Mouse (Mus musculus) layer of hippocampus, postnatal 36 days (tissue): ENCODE measurements around the gene Zfp518b. TPM values are rescaled to one million over a fixed set of nuclear protein-coding genes. Genes with fewer than 3 reads are reported as not detected.

Experiments used
- DNase-seq, 2 experiments: peaks; one replicate each; pipeline ENCODE4 v3.0.0; 2022
- total RNA-seq, 2 experiments: library from RNA; stranded (reverse); gene quantifications; 2 replicates each; pipeline ENCODE4 v1.2.3; 2021

Zfp518b gene
- total RNA-seq, 2 experiments from 2014 or later: 14.3 to 19.7 TPM

DNA sequence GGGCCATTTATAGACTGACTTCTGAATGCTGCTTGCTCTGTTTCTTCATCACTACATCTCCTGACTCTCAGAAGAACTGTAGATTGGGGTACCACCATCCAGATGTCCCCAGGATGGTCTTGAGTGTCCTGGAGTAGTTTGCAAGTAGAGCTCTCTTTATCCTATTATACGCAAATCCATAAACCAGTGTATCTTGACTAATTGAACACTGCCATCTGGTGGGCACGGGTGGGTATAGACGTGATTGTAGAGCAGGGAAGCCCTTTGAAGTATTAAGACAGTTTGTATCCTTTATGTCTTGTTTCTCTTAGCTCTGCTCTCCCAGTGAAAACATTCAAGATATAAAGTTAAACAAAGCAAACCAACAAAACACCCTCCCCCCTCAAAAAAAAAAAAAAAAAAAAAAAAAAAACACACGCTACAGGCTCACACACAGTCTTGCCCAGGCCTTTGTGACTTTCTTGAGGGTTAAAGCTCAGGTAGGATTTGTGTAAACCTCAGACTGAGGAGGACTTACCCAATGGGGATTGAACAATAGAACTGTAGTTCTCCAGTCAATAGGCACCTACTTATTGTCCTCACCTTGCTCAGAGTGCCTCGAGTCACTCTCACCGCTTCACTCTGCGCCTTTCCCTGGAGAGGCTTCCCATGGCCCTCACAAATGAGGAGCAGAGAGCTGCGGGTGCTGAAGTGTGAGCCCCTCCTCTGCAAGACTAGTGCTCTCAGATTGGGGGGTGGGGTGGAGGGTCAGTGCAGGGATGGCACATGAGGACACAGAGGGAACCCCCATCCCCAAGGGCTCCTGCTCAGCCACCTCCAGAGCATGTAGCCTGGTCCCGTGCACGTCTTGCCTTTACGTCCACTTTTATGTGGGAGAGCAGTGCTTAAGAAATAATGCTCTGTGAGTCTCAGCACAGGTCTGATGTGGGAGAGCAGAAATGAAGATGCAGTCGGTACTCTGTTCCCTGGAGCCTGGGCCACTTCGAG is 51.9 kb downstream of the Zfp518b start:
- peak; percentile 59 to 69 for DNase-seq

DNA sequence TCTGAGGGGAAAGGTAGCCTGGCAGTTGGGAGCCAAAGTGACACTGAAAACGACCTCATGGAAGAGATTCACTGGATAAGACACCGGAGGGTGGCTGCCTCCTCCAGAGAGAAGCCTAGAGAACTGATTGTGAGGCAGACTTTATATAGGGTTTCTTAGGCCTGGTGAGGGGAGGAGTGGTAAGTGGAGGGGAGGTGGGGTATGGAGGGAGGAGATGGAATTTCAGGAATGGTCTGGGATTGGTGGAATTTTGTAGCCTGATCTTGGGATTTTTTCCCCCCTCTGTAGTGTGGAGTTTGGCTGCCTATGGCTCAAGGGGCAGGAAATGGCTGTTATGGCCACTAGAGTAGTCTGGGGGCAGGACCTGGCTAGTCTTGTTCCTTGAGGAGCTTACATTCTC is 56.6 kb downstream of the Zfp518b start:
- no peak for DNase-seq

- DNase-seq: no peak
Observed at GRCm38 (mm10) chr5:38626883-38627282, 57.7 kb downstream of the Zfp518b start.

DNA sequence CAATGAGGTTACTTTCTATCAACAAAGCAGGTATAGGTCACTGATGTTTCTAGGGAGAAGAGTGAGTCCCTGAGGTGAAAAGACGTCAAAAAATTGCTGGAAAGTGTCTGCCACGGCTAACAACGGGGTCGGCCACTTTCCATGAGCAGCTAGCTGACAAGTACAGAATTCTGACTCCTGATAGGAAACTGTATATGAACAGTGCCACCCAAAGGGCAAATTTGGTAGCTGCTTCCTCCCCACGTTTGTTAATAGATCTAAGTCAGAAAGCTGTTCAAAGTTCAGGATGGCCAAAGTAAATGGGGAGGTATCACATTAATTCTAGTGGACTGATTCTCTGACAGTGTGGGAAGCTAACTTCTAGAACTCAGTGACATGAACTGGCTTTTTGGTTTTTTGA is 63.8 kb downstream of the Zfp518b start:
- peak in 1 of 2 experiments; percentile 30 for DNase-seq

DNA sequence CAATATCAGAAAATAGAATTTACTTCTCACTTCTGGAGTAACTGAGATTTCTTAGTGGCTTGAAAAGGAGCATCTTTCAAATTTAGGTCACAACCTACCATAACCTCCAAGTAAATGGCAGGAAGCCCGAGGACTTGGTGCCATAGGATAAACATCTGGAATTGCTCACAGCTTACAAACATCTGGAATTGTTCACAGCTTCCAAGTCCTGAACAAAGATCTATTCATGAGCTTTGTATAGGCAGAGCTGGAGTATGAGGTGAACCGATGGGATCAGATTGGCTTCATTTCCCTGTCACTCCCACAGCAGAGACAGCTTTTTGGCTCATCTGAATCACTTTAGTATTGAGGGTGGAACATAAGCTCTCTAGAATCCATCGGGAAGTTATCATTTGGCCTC is 65.7 kb downstream of the Zfp518b start:
- no peak for DNase-seq

Other genes with a start within 250 kb of the Zfp518b start
- 1 to 10 TPM; 2.7 to 3.8 TPM for gene Slc2a9, start 181.7 kb downstream of the Zfp518b start, total RNA-seq
- gene Wdr1, start 121.6 kb downstream of the Zfp518b start, total RNA-seq: 100 to 1,000 TPM; 200 to 210 TPM
- gene Clnk, start 192.0 kb upstream of the Zfp518b start, total RNA-seq: not detected